Comparison of ENCODE assay signal across 13 mouse cellular contexts in genomic region chr16:34960243-34960642, GRCm38 (mm10).
DNase-seq lines count a peak whose midpoint lies in the region; ATAC-seq lines count a peak whose summit lies in the region.
"Had no signal": no experiment of that assay in that cellular context is flagged by ENCODE, and none has a peak within 500 bp of the region (broad histone marks: within the 10 kb centered on the region; RNA-seq: fewer than 3 reads in every experiment).

No protein-coding gene starts in this region.

- no peaks in the 10 kb centered on the region for H3K9me3 ChIP-seq in hindbrain, embryonic 12.5 days (replicated peaks)
- no peaks in the 10 kb centered on the region for H3K9me3 ChIP-seq in hindbrain, embryonic 16.5 days (ENCODE audit: control insufficient read depth, low read length)
- H3K9me3 ChIP-seq in embryonic facial prominence, embryonic 10.5 days = no peaks in the 10 kb centered on the region
- H3K9me3 ChIP-seq in heart, embryonic 11.5 days (replicated peaks; ENCODE audit: control insufficient read depth, low read length) = no peaks in the 10 kb centered on the region
- H3K9me3 ChIP-seq in limb, embryonic 12.5 days = no peaks in the 10 kb centered on the region
- H3K9me3 ChIP-seq: limb, embryonic 13.5 days had no signal

- 0 out of 2 replicates have a peak overlapping the region, but pooled peaks have one; percentile 35 for H3K27ac ChIP-seq in hindbrain, embryonic 12.5 days
- no peak overlapping the region for H3K27ac ChIP-seq in hindbrain, embryonic 16.5 days (ENCODE audit: low read depth, low read length)
- H3K27ac ChIP-seq in embryonic facial prominence, embryonic 10.5 days (replicated peaks) = peak overlapping the region; percentile 54; the same call in 1 of the 2 replicates
- H3K27ac ChIP-seq in heart, embryonic 11.5 days (ENCODE audit: low read depth, low read length) = peak overlapping the region; percentile 97
- H3K27ac ChIP-seq in limb, embryonic 12.5 days = 0 out of 2 replicates have a peak overlapping the region, but pooled peaks have one; percentile 13

- no peak for DNase-seq in embryonic facial prominence, embryonic 10.5 days (ENCODE audit: low spot score)
- no peak for DNase-seq in embryo, embryonic 11 days
- DNase-seq in ovary, postnatal 14 days (ENCODE audit: low spot score) = no peak
- DNase-seq in left cerebral cortex, adult 18-20 months (ENCODE audit: low spot score in 2 of 2) = no peak
- DNase-seq: cerebellum, postnatal 36 days; right cerebral cortex, adult 18-20 months had no signal

- ATAC-seq in hindbrain, embryonic 12.5 days (ENCODE audit: low FRiP score) = no peak
- no peak for ATAC-seq in hindbrain, embryonic 16.5 days
- no peak for ATAC-seq in heart, embryonic 11.5 days (replicated peaks; ENCODE audit: insufficient number of reproducible peaks, low FRiP score, low TSS enrichment)
- ATAC-seq in limb, embryonic 12.5 days (ENCODE audit: insufficient number of reproducible peaks, insufficient read depth, low FRiP score, low TSS enrichment, low read depth) = no peak
- ATAC-seq: CD4-positive, CD25-positive, alpha-beta regulatory T cell, adult 4 months; Patski had no signal

- no peaks in the 10 kb centered on the region for H3K27me3 ChIP-seq in hindbrain, embryonic 12.5 days
- no peaks in the 10 kb centered on the region for H3K27me3 ChIP-seq in hindbrain, embryonic 16.5 days (replicated peaks; ENCODE audit: control insufficient read depth, insufficient read depth, low read length)
- peaks cover 14% of the 10 kb centered on the region; the same call in 1 of the 2 replicates for H3K27me3 ChIP-seq in embryonic facial prominence, embryonic 10.5 days (replicated peaks; ENCODE audit: low read depth, poor library complexity, severe bottlenecking)
- 0 out of 2 replicates have a peak, but pooled peaks cover 7% of the 10 kb centered on the region for H3K27me3 ChIP-seq in heart, embryonic 11.5 days (ENCODE audit: control insufficient read depth, insufficient read depth, low read length)
- no peaks in the 10 kb centered on the region for H3K27me3 ChIP-seq in limb, embryonic 12.5 days
- H3K27me3 ChIP-seq: Patski had no signal

- H3K4me1 ChIP-seq in hindbrain, embryonic 12.5 days = peaks cover 32% of the 10 kb centered on the region
- H3K4me1 ChIP-seq in hindbrain, embryonic 16.5 days (ENCODE audit: control insufficient read depth, insufficient read depth, low read depth, low read length) = peaks cover 5% of the 10 kb centered on the region
- peaks cover 54% of the 10 kb centered on the region for H3K4me1 ChIP-seq in embryonic facial prominence, embryonic 10.5 days
- H3K4me1 ChIP-seq in heart, embryonic 11.5 days (ENCODE audit: control insufficient read depth, insufficient read depth, low read length) = peaks cover 49% of the 10 kb centered on the region
- H3K4me1 ChIP-seq in limb, embryonic 12.5 days (replicated peaks) = peaks cover 61% of the 10 kb centered on the region

- WGBS in hindbrain, embryonic 12.5 days = 76% methylated on average over 5 of the region's 5 CpGs
- WGBS in hindbrain, embryonic 16.5 days = 68% methylated on average over 5 of the region's 5 CpGs
- 77% methylated on average over 5 of the region's 5 CpGs for WGBS in embryonic facial prominence, embryonic 10.5 days
- WGBS in heart, embryonic 11.5 days (ENCODE audit: insufficient replicate concordance) = 82% methylated on average over 5 of the region's 5 CpGs
- WGBS in limb, embryonic 12.5 days = 79% methylated on average over 5 of the region's 5 CpGs

- H3K9ac ChIP-seq in hindbrain, embryonic 12.5 days = no peak overlapping the region
- H3K9ac ChIP-seq in hindbrain, embryonic 16.5 days (ENCODE audit: low read depth, low read length) = no peak overlapping the region
- H3K9ac ChIP-seq in heart, embryonic 11.5 days (ENCODE audit: low read depth, low read length) = 0 out of 2 replicates have a peak overlapping the region, but pooled peaks have one; percentile 28
- H3K9ac ChIP-seq in limb, embryonic 12.5 days (replicated peaks) = no peak overlapping the region
- H3K9ac ChIP-seq: limb, embryonic 13.5 days had no signal

- no peak overlapping the region for H3K4me3 ChIP-seq in hindbrain, embryonic 12.5 days
- H3K4me3 ChIP-seq in hindbrain, embryonic 16.5 days (ENCODE audit: low read length) = no peak overlapping the region
- H3K4me3 ChIP-seq in embryonic facial prominence, embryonic 10.5 days = no peak overlapping the region
- H3K4me3 ChIP-seq in heart, embryonic 11.5 days (ENCODE audit: low read depth, low read length) = no peak overlapping the region
- H3K4me3 ChIP-seq in limb, embryonic 12.5 days (replicated peaks) = no peak overlapping the region
- H3K4me3 ChIP-seq: limb, embryonic 13.5 days had no signal

- H3K4me2 ChIP-seq in hindbrain, embryonic 12.5 days (replicated peaks) = no peak overlapping the region
- H3K4me2 ChIP-seq in hindbrain, embryonic 16.5 days (ENCODE audit: low read length) = no peak overlapping the region
- H3K4me2 ChIP-seq in heart, embryonic 11.5 days = no peak overlapping the region
- no peak overlapping the region for H3K4me2 ChIP-seq in limb, embryonic 12.5 days
- H3K4me2 ChIP-seq: limb, embryonic 13.5 days had no signal

- no peaks in the 10 kb centered on the region for H3K36me3 ChIP-seq in hindbrain, embryonic 12.5 days
- H3K36me3 ChIP-seq in hindbrain, embryonic 16.5 days (ENCODE audit: control insufficient read depth, insufficient read depth, low read length) = no peaks in the 10 kb centered on the region
- no peaks in the 10 kb centered on the region for H3K36me3 ChIP-seq in embryonic facial prominence, embryonic 10.5 days (replicated peaks)
- no peaks in the 10 kb centered on the region for H3K36me3 ChIP-seq in heart, embryonic 11.5 days (ENCODE audit: control insufficient read depth, insufficient read depth, low read length)
- H3K36me3 ChIP-seq in limb, embryonic 12.5 days = no peaks in the 10 kb centered on the region
